In the genomic region with DNA sequence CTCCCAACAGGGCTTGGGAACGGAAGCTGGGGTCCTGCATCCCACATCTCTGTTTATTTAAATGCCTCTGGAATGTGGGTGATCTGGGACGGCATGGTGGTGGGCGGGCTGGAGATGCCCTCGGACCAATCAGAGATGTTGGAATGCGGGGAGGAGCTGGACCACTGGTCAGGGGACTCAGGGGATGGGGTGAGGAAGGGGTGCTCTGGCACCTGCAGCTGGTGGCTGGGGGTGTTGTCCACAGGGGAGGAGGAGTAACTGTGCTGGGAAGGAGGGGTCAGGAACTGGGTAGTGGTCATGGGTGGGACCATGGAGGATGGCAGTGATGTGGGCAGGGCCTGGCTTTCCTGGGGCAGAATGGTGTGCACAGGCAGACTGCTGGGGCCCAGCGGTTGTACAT, we compare ENCODE assay signal across 10 mouse cellular contexts. TPM values are rescaled to one million over a fixed set of nuclear protein-coding genes. Genes with fewer than 3 reads are reported as not detected.
DNase-seq lines count a peak whose midpoint lies in the region; ATAC-seq lines count a peak whose summit lies in the region.
"Had no signal": no experiment of that assay in that cellular context is flagged by ENCODE, and none has a peak within 500 bp of the region (broad histone marks: within the 10 kb centered on the region; RNA-seq: fewer than 3 reads in every experiment).

No protein-coding gene starts in this region.

- peak; percentile 13; the same call in 1 of the 2 replicates for ATAC-seq in heart, embryonic 14.5 days (ENCODE audit: insufficient number of reproducible peaks, insufficient read depth, low FRiP score, low read depth)
- peak; percentile 45; the same call in 1 of the 2 replicates for ATAC-seq in intestine, embryonic 14.5 days (replicated peaks; ENCODE audit: low FRiP score, low TSS enrichment, low read depth)

- H3K4me1 ChIP-seq in heart, embryonic 14.5 days (ENCODE audit: control insufficient read depth in 2 of 2, insufficient read depth in 2 of 2, low read length in 2 of 2): peaks cover 5 to 10% of the 10 kb centered on the region in 2 experiments
- H3K4me1 ChIP-seq in intestine, embryonic 14.5 days (replicated peaks; ENCODE audit: control insufficient read depth, insufficient read depth, low read length): peaks cover 18% of the 10 kb centered on the region

- H3K27ac ChIP-seq in heart, embryonic 14.5 days (replicated peaks in 1 of 2; ENCODE audit: control insufficient read depth in 1 of 2, insufficient read depth in 1 of 2, low read depth in 2 of 2, low read length in 2 of 2): no peak overlapping the region
- no peak overlapping the region for H3K27ac ChIP-seq in intestine, embryonic 14.5 days (ENCODE audit: low read depth)
- H3K27ac ChIP-seq: left cerebral cortex, adult 2 months had no signal

- H3K27me3 ChIP-seq in heart, embryonic 14.5 days (ENCODE audit: control insufficient read depth, insufficient read depth, low read length): no peaks in the 10 kb centered on the region
- H3K27me3 ChIP-seq in intestine, embryonic 14.5 days (replicated peaks; ENCODE audit: control insufficient read depth, insufficient read depth, low read length): no peaks in the 10 kb centered on the region

- H3K4me2 ChIP-seq in heart, embryonic 14.5 days (ENCODE audit: low read length): no peak overlapping the region
- H3K4me2 ChIP-seq in intestine, embryonic 14.5 days (ENCODE audit: low read length): no peak overlapping the region

- H3K36me3 ChIP-seq in heart, embryonic 14.5 days (ENCODE audit: control insufficient read depth, insufficient read depth, low read length): peaks cover 66% of the 10 kb centered on the region
- H3K36me3 ChIP-seq in intestine, embryonic 14.5 days (ENCODE audit: control insufficient read depth, insufficient read depth, low read length): peaks cover 53% of the 10 kb centered on the region

- DNase-seq in heart, adult 18-20 months: no peak
- peak; percentile 97 for DNase-seq in R1 (ENCODE audit: low read depth, low spot score)
- peak; percentile 56 for DNase-seq in intestine, embryonic 14.5 days (ENCODE audit: low spot score)
- DNase-seq in mesoderm, embryonic 11.5 days (ENCODE audit: low read depth, low spot score): peak; percentile 52
- no peak for DNase-seq in adrenal gland, postnatal 36 days
- no peak for DNase-seq in adrenal gland, postnatal 4 days (ENCODE audit: low spot score in 2 of 2)
- DNase-seq in urinary bladder, postnatal 14 days (ENCODE audit: low spot score): no peak
- DNase-seq: thymus, adult 18-20 months had no signal

- 40% methylated on average over 6 of the region's 6 CpGs for WGBS in heart, embryonic 14.5 days
- WGBS in intestine, embryonic 14.5 days: 17% methylated on average over 6 of the region's 6 CpGs

- no peaks in the 10 kb centered on the region for H3K9me3 ChIP-seq in heart, embryonic 14.5 days (ENCODE audit: control insufficient read depth, low read length)
- H3K9me3 ChIP-seq in intestine, embryonic 14.5 days (ENCODE audit: control insufficient read depth, low read length): no peaks in the 10 kb centered on the region

- no peak overlapping the region for H3K9ac ChIP-seq in heart, embryonic 14.5 days (ENCODE audit: low read length)
- H3K9ac ChIP-seq in intestine, embryonic 14.5 days (ENCODE audit: low read length): no peak overlapping the region

- no peak overlapping the region for H3K4me3 ChIP-seq in heart, embryonic 14.5 days (ENCODE audit: control insufficient read depth in 1 of 2, insufficient read depth in 1 of 2, low read depth in 1 of 2, low read length in 2 of 2)
- no peak overlapping the region for H3K4me3 ChIP-seq in intestine, embryonic 14.5 days (ENCODE audit: low read depth, low read length)
- H3K4me3 ChIP-seq: left cerebral cortex, adult 2 months had no signal

RNA-seq across cellular contexts. Expression of a gene that starts 14.5 kb away (rescaled TPM):
- polyA plus RNA-seq in heart, embryonic 14.5 days (2014; fragmentation: Nextera tagmentation; extraction: Ambion mirVana): 19.4 TPM in 2 replicates
- 10 to 100 TPM; 38.9 to 39.2 TPM for total RNA-seq in heart, adult 18-20 months (2021)
- polyA plus RNA-seq in intestine, embryonic 14.5 days (2014; fragmentation: Nextera tagmentation; extraction: Ambion mirVana): 33.7 and 39.8 TPM in 2 replicates
- 10 to 100 TPM; 63.2 to 63.3 TPM for total RNA-seq in adrenal gland, postnatal 36 days (2021)
- 10 to 100 TPM; 53.7 to 58.6 TPM for total RNA-seq in adrenal gland, postnatal 4 days (2021)

RNA-seq across cellular contexts. Expression of a gene that starts 50.5 kb away (rescaled TPM):
- 13.3 and 16.7 TPM in 2 replicates for polyA plus RNA-seq in heart, embryonic 14.5 days (2014; fragmentation: Nextera tagmentation; extraction: Ambion mirVana)
- total RNA-seq in heart, adult 18-20 months (2021): 10 to 100 TPM; 15.6 to 16.3 TPM
- polyA plus RNA-seq in intestine, embryonic 14.5 days (2014; fragmentation: Nextera tagmentation; extraction: Ambion mirVana): 18.4 and 22.8 TPM in 2 replicates
- total RNA-seq in adrenal gland, postnatal 36 days (2021): 10 to 100 TPM; 13.2 to 19.8 TPM
- total RNA-seq in adrenal gland, postnatal 4 days (2021): 10 to 100 TPM; 32.3 to 35.8 TPM

RNA-seq across cellular contexts. Expression of a gene that starts 57.0 kb away (rescaled TPM):
- 21.2 and 21.6 TPM in 2 replicates for polyA plus RNA-seq in heart, embryonic 14.5 days (2014; fragmentation: Nextera tagmentation; extraction: Ambion mirVana)
- total RNA-seq in heart, adult 18-20 months (2021): 10 to 100 TPM; 29.8 to 30.5 TPM
- 21.6 and 24.3 TPM in 2 replicates for polyA plus RNA-seq in intestine, embryonic 14.5 days (2014; fragmentation: Nextera tagmentation; extraction: Ambion mirVana)
- 10 to 100 TPM; 17.5 to 25.5 TPM for total RNA-seq in adrenal gland, postnatal 36 days (2021)
- 10 to 100 TPM; 35.1 to 48.7 TPM for total RNA-seq in adrenal gland, postnatal 4 days (2021)

Comparison
In these comparisons a context has a peak if more than half of its experiments do, and no peak if none do; other contexts are left out.
1. DNase-seq: peak in R1 (single experiment), intestine, embryonic 14.5 days (single experiment) and mesoderm, embryonic 11.5 days (single experiment); none in heart, adult 18-20 months (0 of 2), adrenal gland, postnatal 36 days (0 of 2), adrenal gland, postnatal 4 days (0 of 2) and urinary bladder, postnatal 14 days (single experiment).